Mouse (Mus musculus) frontal cortex, postnatal 25 days (tissue): ENCODE results near the gene Hnrnpa3.
"Not testable (repeated sequence)": the region's sequence is repeated elsewhere in the genome, so short reads cannot be mapped to it uniquely, and the experiment has no call there.

Experiments
- DNase-seq, 2 experiments: peaks; one replicate each; pipeline ENCODE4 v3.0.0; 2022; ENCODE audit warnings: low spot score in 2 of 2

Gene Hnrnpa3

DNA sequence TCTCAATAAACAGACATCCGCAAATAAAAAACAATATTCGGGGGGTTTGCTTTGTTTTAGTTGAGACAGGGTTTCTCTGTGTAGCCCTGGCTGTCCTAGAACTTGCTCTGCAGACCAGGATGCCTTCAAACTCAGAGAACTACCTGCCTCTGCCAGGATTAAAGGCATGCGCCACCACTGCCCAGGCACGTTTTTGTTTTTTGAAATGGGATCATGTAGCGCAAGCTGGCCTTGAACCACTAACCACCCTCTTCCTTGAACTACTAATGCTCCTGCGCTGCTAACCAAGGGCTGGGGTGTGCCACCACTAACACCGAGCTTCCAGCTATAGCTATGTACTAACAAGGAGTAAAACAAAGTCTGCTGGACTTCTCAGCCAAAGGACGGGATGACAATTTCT, 20.9 kb downstream of the Hnrnpa3 start:
- DNase-seq, result no peak

DNA sequence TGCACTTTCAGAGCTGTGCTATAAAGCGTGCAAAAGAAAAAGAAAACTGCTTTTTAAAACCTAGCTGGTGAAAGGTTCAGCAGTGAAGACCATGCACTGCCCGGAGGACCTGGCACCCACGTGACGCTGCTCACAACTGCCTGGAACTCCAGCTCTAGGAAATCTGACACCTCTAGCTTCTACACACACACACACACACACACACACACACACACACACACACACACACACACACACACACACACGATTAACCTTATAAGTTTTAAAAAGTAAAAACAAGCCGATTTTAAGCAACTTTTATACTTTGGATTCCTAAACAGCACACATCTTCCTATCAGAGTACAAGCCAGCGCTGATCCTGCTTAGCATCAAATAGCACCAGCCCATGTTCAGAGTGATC, 22.4 kb downstream of the Hnrnpa3 start:
- DNase-seq, result no peak

GRCm38 (mm10) chr2:75682978-75683709, 24.1 kb downstream of the Hnrnpa3 start:
- no peak for DNase-seq

GRCm38 (mm10) chr2:75684526-75684925, 25.5 kb downstream of the Hnrnpa3 start:
- DNase-seq, result no peak

DNA sequence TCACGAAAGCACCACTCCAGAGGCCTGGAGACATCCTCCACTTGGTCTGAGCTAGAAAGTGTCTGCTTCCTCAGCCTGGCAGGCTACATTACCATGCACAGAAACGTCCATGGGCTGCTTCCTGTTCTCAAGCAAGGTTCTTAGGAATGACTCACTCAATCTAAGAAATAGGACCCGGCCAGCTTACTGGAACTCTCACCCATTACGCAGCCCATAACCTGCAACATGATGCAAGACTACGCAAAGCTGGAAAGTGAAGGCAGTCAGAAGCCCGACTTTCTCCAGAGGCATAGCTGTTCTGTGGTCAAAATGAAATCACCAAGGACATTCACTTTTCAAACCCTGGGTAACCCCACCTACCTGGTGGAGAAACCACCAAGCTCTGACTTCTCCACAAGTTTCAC, 26.4 kb downstream of the Hnrnpa3 start:
- no peak for DNase-seq

GRCm38 (mm10) chr2:75687040-75687749, 28.1 kb downstream of the Hnrnpa3 start:
- no peak for DNase-seq

DNA sequence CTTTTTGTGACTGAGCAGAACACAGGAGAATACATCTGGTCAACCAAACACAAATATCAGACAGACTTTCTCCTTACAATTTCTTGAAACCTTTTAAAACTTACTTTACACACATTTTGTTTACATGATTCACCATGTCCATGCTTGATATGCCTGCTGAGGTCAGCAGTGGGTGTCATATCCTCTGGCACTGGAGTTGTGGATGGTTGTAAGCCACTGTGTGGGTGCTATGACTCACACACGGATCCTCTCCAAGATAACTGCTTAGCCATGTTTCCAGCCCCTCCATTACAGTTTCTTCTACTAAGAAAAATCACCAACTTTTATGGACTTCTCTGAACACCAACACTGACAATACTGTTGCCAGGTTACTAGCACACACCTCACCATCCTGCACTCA, 29.8 kb downstream of the Hnrnpa3 start:
- DNase-seq, result no peak

DNA sequence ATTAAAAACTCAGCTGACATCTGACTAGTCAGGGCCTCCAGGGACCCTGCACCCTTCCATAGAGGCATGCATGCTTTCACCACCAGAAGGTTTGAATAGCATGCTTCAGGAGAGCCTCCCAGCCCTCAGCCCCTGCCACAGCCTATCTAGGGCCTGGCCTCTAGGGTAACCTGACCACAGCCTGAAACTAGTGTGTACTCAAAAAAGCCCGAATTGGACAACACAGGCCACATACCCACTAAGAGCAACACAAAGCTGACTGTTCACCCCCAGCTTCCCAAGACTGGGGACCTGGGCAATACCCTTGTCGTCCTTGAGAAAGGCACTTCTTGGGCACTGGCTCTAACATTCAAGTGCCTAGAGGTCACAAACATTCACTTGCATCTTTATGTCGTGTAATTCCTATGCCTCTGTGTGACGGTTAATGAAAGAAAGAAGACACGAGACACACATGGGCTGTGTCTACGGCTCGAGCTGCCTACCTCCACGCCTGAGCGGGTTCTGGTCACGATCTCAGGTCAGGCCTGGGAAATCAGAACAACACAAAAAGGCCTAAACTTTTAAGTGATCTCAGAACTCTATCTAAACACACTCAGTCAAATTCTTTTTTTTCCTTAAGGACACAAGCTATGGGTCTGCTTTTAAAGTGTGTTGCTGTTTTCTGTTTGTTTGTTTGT, 30.6 kb downstream of the Hnrnpa3 start:
- DNase-seq, result no peak

GRCm38 (mm10) chr2:75690656-75691055, 31.6 kb downstream of the Hnrnpa3 start:
- DNase-seq, result no peak

GRCm38 (mm10) chr2:75691316-75691715, 32.3 kb downstream of the Hnrnpa3 start:
- no peak for DNase-seq

DNA sequence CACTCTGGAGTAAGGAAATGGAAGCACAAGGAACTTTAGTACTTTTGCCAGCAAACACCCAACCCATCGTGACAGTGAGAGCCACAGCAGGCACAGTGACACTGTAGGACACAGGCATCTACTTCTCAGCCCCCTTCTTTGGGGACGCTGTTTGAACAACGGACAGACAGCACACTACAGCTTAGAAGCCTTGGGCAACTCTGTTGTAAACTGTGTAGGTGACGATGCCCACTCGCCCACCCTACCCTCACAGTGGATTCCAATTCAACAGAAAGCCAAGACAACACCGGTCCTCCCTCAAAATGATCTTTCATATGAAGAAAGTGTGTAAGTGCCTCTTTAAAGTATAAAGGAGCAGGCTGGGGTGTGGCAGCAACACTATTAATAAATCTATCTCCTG, 33.3 kb downstream of the Hnrnpa3 start:
- no peak for DNase-seq

DNA sequence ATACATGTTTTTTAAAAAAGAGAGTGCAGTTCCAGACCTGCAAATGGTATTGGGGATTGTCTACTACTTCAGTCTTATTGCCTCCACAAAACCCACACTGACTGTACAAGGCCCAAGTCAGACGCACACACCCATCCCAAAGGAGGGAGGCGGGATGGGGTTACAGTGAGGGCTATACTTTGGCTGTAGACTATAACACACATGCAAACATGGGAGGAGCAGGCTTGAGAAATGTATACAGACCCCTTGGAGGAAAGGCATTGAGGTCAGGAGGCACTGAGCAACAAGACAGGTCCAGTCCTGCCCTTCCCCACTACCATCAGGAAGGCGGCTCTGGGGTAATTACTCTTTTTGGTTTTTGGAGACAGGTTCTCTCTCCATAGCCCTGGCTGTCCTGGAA, 35.9 kb downstream of the Hnrnpa3 start:
- DNase-seq, result not testable (repeated sequence)

DNA sequence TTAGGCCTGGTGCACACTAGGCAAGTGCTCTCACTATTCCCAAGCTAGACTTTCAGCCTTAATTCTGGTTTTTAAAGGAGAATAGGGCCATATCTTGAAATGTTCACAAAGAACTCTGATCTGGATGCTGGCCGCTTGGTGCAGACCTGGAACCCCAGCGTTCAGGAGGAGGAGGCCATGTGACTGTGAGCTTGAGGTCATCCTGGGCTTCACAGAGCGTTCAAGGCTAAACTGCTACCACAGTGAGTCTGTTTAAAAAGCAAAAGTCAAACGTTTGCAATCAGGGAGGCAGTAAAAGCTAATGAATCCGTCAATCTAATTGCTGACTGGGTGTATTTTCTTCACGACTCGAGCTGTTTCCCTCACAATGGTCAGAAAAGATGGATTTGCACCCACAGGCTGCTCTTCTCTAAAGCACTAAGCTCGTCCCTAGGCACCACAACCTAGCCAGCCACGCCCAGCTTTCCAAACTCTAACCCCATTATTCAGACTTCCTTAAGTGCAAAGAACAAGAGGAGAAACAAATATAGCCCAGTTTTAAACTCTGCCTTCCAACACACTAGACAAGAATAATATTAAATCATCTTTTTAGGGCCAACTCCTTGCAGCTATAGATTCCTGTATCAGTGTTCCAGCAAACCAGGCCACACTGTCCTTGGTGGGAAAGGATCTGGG, 36.8 kb downstream of the Hnrnpa3 start:
- no peak for DNase-seq

DNA sequence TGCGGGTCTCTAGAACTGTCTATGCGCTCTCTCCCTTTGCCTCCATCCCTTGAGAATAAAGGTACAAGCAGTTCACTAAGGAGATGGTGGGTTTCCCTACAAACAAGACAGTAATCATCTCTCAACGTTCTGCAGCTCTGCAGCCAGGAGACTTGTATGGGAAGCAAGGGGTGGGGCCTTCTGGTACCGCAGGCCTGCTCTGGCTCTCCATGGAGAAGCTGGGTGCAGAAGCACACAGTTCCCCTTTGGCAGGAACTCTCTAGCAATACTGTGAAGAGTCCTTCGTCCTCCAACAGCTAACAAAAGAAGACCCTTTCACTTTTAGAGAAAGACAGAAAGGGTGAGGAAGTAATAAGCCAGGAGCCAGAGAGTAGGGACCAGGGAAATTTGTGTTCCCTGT, 37.3 kb downstream of the Hnrnpa3 start:
- DNase-seq, result no peak

GRCm38 (mm10) chr2:75697222-75697621, 38.2 kb downstream of the Hnrnpa3 start:
- no peak for DNase-seq

DNA sequence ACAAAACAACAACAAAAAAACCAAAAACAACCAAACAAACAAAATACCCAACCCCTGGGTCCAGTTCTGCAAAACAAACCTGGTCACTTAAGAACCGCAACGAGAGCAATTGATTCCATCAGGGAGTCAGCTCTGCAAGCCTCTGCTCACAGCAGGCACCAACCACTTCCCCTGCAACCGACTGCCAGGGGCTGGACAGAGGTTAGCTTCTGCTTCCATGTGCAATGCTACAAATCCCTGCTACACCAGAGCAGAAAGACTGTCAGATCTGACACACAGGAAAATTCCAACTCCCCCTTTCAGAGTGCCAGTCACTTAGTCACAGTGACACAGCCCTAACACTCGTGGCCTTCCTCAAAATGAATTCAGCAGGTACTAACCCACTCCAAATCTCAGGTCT, 38.9 kb downstream of the Hnrnpa3 start:
- no peak for DNase-seq

DNA sequence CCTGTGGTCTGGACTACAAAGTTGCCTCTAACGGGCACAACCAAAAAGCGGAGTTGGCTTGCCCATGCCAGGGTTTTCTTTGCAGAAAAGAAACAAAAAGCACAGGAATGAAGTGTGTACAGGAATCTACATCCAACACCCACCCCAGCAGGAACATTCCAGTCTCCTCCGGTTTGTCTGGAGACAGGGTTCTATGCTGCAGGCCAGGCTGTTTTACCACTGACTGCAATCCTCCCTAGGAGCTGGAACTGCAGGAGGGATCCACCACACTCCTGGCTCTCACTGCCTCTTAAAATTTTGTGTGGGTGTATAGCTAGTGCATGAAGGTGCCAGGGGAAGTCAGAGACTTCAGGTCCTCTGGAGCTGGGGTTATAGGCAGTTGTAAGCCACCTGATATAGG, 39.8 kb downstream of the Hnrnpa3 start:
- DNase-seq, result no peak

GRCm38 (mm10) chr2:75700543-75700942, 41.5 kb downstream of the Hnrnpa3 start:
- no peak for DNase-seq

DNA sequence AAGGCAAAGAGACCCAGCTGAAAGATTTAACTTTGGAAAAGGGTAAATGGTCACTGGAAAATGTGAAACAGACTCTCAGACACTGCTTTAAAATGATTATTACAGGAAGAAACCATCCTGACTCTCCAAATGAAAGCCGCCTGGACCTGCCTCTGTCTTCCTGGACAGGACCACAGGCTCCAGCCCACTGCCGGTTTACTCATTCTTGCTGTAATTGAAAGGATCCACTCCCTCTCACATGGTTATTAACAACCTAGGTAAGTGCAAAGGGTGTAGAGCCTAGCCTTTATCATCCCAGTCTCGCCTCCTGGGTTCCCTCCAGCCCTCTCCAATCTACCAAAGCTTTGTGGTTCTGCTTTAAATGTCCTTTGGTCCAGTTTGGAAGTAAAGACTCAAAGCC, 42.1 kb downstream of the Hnrnpa3 start:
- DNase-seq, result no peak

- no peak for DNase-seq
These were observed 42.9 kb downstream of the Hnrnpa3 start for GRCm38 (mm10) chr2:75701822-75702587.

DNA sequence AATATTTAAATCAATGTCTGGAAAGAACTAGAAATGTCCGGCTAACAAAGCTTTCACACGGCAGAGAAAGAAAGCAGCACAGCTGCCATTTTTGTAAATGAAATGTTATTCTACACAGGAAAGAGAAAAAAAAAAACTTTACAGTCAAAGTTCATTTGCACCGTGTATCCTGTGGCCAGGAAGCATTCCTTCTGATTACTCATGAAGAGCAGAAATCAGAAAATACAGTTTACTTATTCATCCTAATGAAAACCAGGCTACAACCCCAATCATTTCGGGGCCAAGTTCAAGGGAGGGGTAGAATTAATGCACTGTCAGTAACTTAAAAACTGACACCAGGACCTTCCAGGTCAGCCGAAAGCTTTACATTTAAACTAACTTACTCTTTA, 43.5 kb downstream of the Hnrnpa3 start:
- no peak for DNase-seq
